Mouse (Mus musculus) liver, embryonic 15.5 days (tissue): ENCODE data around the gene Aoc3. TPM values are rescaled to one million over a fixed set of nuclear protein-coding genes. Genes with fewer than 3 reads are reported as not detected.

Source experiments
- ATAC-seq: fragments of 200-750 bp; cut with Nextera tagmentation; 2 replicates; pipeline ENCODE4 v1.8.0; 2017; ENCODE audit warnings: moderate number of reproducible peaks, mild to moderate bottlenecking, moderate library complexity; ENCODE audit not compliant: insufficient read depth
- H3K27ac ChIP-seq: fragments of 300-500 bp; sonication (generic); replicated peaks from 2 replicates; pipeline ENCODE4 v1.5.1; 2015; ENCODE audit warnings: mild to moderate bottlenecking, inconsistent platforms
- H3K27me3 ChIP-seq: fragments of 300-500 bp; sonication (generic); 2 replicates; pipeline ENCODE4 v1.6.1; 2015; ENCODE audit warnings: mild to moderate bottlenecking, inconsistent platforms
- H3K36me3 ChIP-seq: fragments of 300-500 bp; sonication (generic); replicated peaks from 2 replicates; pipeline ENCODE4 v1.6.1; 2015; ENCODE audit warnings: moderate library complexity, mild to moderate bottlenecking, inconsistent platforms
- H3K4me1 ChIP-seq: fragments of 300-500 bp; sonication (generic); replicated peaks from 2 replicates; pipeline ENCODE4 v1.6.1; 2015; ENCODE audit warnings: inconsistent platforms
- H3K4me2 ChIP-seq: fragments of 300-500 bp; sonication (generic); 2 replicates; pipeline ENCODE4 v1.6.1; 2015; ENCODE audit warnings: moderate library complexity, mild to moderate bottlenecking, inconsistent platforms
- H3K4me3 ChIP-seq: fragments of 300-500 bp; sonication (generic); replicated peaks from 2 replicates; pipeline ENCODE4 v1.5.1; 2015; ENCODE audit warnings: mild to moderate bottlenecking, inconsistent platforms
- H3K9ac ChIP-seq: fragments of 300-500 bp; sonication (generic); 2 replicates; pipeline ENCODE4 v1.6.1; 2015; ENCODE audit warnings: moderate library complexity, mild to moderate bottlenecking, inconsistent platforms
- H3K9me3 ChIP-seq: fragments of 300-500 bp; sonication (generic); replicated peaks from 2 replicates; pipeline ENCODE4 v1.6.1; 2016; ENCODE audit warnings: inconsistent platforms
- WGBS: fragments of 180-500 bp; shearing (Covaris S2); methylation state at CpG from one replicate; pipeline ENCODE4 v1.1.7; 2015; ENCODE audit warnings: mixed read lengths; ENCODE audit not compliant: insufficient replicate concordance; 5-methylcytosine and 5-hydroxymethylcytosine counted together
- polyA plus RNA-seq: library from polyadenylated mRNA; unstranded; fragments of >200 nt; fragmentation: Nextera tagmentation; extraction: Ambion mirVana; gene quantifications from 2 replicates; pipeline ENCODE4 v1.2.1, GENCODE M21; 2015

The Aoc3 gene
- polyA plus RNA-seq, 1 experiment from 2014 or later = 0.06 TPM

- Histone ChIP-seq H3K9ac (no peak overlapping the region), H3K4me3 (no peak overlapping the region), H3K9me3 (no peaks in the 10 kb centered on the region), H3K36me3 (no peaks in the 10 kb centered on the region), H3K4me2 (no peak overlapping the region), H3K4me1 (no peaks in the 10 kb centered on the region), H3K27me3 (no peaks in the 10 kb centered on the region; the same call in 1 of the 2 replicates), H3K27ac (no peak overlapping the region)
- 47% methylated on average over 3 of the region's 3 CpGs for WGBS
- no peak for ATAC-seq
These were observed 21.3 kb downstream of the Aoc3 start for GRCm38 (mm10) chr11:101351721-101352111.

GRCm38 (mm10) chr11:101353436-101353835, 23.0 kb downstream of the Aoc3 start:
- Histone ChIP-seq H3K27me3 (no peaks in the 10 kb centered on the region; the same call in 1 of the 2 replicates), H3K36me3 (no peaks in the 10 kb centered on the region), H3K9ac (no peak overlapping the region), H3K9me3 (no peaks in the 10 kb centered on the region), H3K4me1 (no peaks in the 10 kb centered on the region), H3K4me3 (no peak overlapping the region), H3K4me2 (no peak overlapping the region), H3K27ac (no peak overlapping the region)
- no peak for ATAC-seq
- 78% methylated on average over 12 of the region's 12 CpGs for WGBS

- Histone ChIP-seq H3K27me3 (no peaks in the 10 kb centered on the region; the same call in 1 of the 2 replicates), H3K4me1 (no peaks in the 10 kb centered on the region), H3K4me2 (no peak overlapping the region), H3K9me3 (no peaks in the 10 kb centered on the region), H3K36me3 (no peaks in the 10 kb centered on the region), H3K9ac (no peak overlapping the region), H3K27ac (no peak overlapping the region), H3K4me3 (no peak overlapping the region)
- no peak for ATAC-seq
- WGBS = 66% methylated on average over 5 of the region's 5 CpGs
These were observed 24.1 kb downstream of the Aoc3 start for GRCm38 (mm10) chr11:101354438-101355010.

GRCm38 (mm10) chr11:101355916-101356315, 25.5 kb downstream of the Aoc3 start:
- no peak overlapping the region for H3K4me2 ChIP-seq
- H3K4me1 ChIP-seq = peaks cover 10% of the 10 kb centered on the region
- H3K27me3 ChIP-seq = no peaks in the 10 kb centered on the region
- no peak overlapping the region for H3K9ac ChIP-seq
- H3K27ac ChIP-seq = no peak overlapping the region; the same call in 1 of the 2 replicates
- no peak for ATAC-seq
- H3K4me3 ChIP-seq = no peak overlapping the region
- no peaks in the 10 kb centered on the region for H3K36me3 ChIP-seq
- 66% methylated on average over 2 of the region's 2 CpGs for WGBS
- no peaks in the 10 kb centered on the region for H3K9me3 ChIP-seq

GRCm38 (mm10) chr11:101357505-101358182, 27.2 kb downstream of the Aoc3 start:
- Histone ChIP-seq H3K4me1 (peaks cover 17% of the 10 kb centered on the region), H3K9ac (no peak overlapping the region), H3K4me3 (no peak overlapping the region), H3K9me3 (no peaks in the 10 kb centered on the region), H3K27ac (no peak overlapping the region), H3K27me3 (no peaks in the 10 kb centered on the region), H3K36me3 (no peaks in the 10 kb centered on the region), H3K4me2 (no peak overlapping the region)
- 40% methylated on average over 3 of the region's 3 CpGs for WGBS
- no peak for ATAC-seq

- Histone ChIP-seq H3K9ac (no peak overlapping the region), H3K4me2 (no peak overlapping the region), H3K4me3 (no peak overlapping the region), H3K4me1 (peaks cover 30% of the 10 kb centered on the region), H3K9me3 (no peaks in the 10 kb centered on the region), H3K27me3 (no peaks in the 10 kb centered on the region), H3K27ac (no peak overlapping the region), H3K36me3 (no peaks in the 10 kb centered on the region)
- WGBS = 61% methylated on average over 9 of the region's 9 CpGs
- ATAC-seq = no peak
These were observed 29.4 kb downstream of the Aoc3 start for GRCm38 (mm10) chr11:101359776-101360175.

- no peaks in the 10 kb centered on the region for H3K36me3 ChIP-seq
- H3K27me3 ChIP-seq = no peaks in the 10 kb centered on the region
- H3K4me2 ChIP-seq = no peak overlapping the region
- 32% methylated on average over 3 of the region's 3 CpGs for WGBS
- ATAC-seq = no peak
- H3K4me1 ChIP-seq = peaks cover 33% of the 10 kb centered on the region
- no peaks in the 10 kb centered on the region for H3K9me3 ChIP-seq
- H3K4me3 ChIP-seq = no peak overlapping the region
- 0 out of 2 replicates have a peak overlapping the region, but pooled peaks have one; percentile 10 for H3K27ac ChIP-seq
- no peak overlapping the region for H3K9ac ChIP-seq
These were observed 30.3 kb downstream of the Aoc3 start for GRCm38 (mm10) chr11:101360651-101361113.

- Histone ChIP-seq H3K9ac (no peak overlapping the region), H3K4me1 (peaks cover 33% of the 10 kb centered on the region), H3K27ac (0 out of 2 replicates have a peak overlapping the region, but pooled peaks have one; percentile 14), H3K36me3 (no peaks in the 10 kb centered on the region), H3K9me3 (no peaks in the 10 kb centered on the region), H3K4me3 (no peak overlapping the region), H3K27me3 (no peaks in the 10 kb centered on the region), H3K4me2 (no peak overlapping the region)
- 15% methylated on average over 5 of the region's 5 CpGs for WGBS
- peak; percentile 32 for ATAC-seq
These were observed 34.1 kb downstream of the Aoc3 start for GRCm38 (mm10) chr11:101364531-101364931.

- peaks cover 16% of the 10 kb centered on the region for H3K4me1 ChIP-seq
- H3K27ac ChIP-seq = no peak within 1 kb of the TSS
- H3K36me3 ChIP-seq = no peaks in the 10 kb centered on the region
- H3K4me3 ChIP-seq = no peak within 1 kb of the TSS
- H3K9me3 ChIP-seq = no peaks in the 10 kb centered on the region
- 68% methylated on average over 8 of the region's 8 CpGs for WGBS
- H3K4me2 ChIP-seq = no peak within 1 kb of the TSS
- no peak within 1 kb of the TSS for H3K9ac ChIP-seq
- no peak for ATAC-seq
- peaks cover 7% of the 10 kb centered on the region; the same call in 1 of the 2 replicates for H3K27me3 ChIP-seq
These were observed 37.0 kb downstream of the Aoc3 start, which contains the start of gene G6pc for GRCm38 (mm10) chr11:101367326-101367935. Gene G6pc (plus strand): TSS chr11:101367561.

GRCm38 (mm10) chr11:101370141-101370540, 39.7 kb downstream of the Aoc3 start:
- Histone ChIP-seq H3K4me3 (no peak overlapping the region), H3K4me2 (no peak overlapping the region), H3K9me3 (no peaks in the 10 kb centered on the region), H3K27ac (no peak overlapping the region), H3K27me3 (peaks cover 11% of the 10 kb centered on the region), H3K4me1 (no peaks in the 10 kb centered on the region), H3K36me3 (no peaks in the 10 kb centered on the region), H3K9ac (no peak overlapping the region)
- 50% methylated on average over 5 of the region's 5 CpGs for WGBS
- ATAC-seq = no peak

GRCm38 (mm10) chr11:101374421-101374938, 44.1 kb downstream of the Aoc3 start:
- WGBS = 34% methylated on average over 7 of the region's 7 CpGs
- ATAC-seq = no peak
- H3K4me2 ChIP-seq = no peak overlapping the region
- H3K4me1 ChIP-seq = no peaks in the 10 kb centered on the region
- H3K9me3 ChIP-seq = no peaks in the 10 kb centered on the region
- H3K27ac ChIP-seq = no peak overlapping the region
- H3K36me3 ChIP-seq = no peaks in the 10 kb centered on the region
- H3K27me3 ChIP-seq = peaks cover 18% of the 10 kb centered on the region
- H3K9ac ChIP-seq = no peak overlapping the region
- no peak overlapping the region for H3K4me3 ChIP-seq
